Mouse (Mus musculus) forebrain, embryonic 11.5 days (tissue): ENCODE data around the gene Crnkl1. TPM values are rescaled to one million over a fixed set of nuclear protein-coding genes. Genes with fewer than 3 reads are reported as not detected.
"Not testable (repeated sequence)": the region's sequence is repeated elsewhere in the genome, so short reads cannot be mapped to it uniquely, and the experiment has no call there.

Experiments
- ATAC-seq: fragments of 200-750 bp; cut with Nextera tagmentation; replicated peaks from 2 replicates; pipeline ENCODE4 v1.8.0; 2017; ENCODE audit warnings: moderate TSS enrichment; ENCODE audit not compliant: low FRiP score
- DNase-seq: peaks from one replicate; pipeline ENCODE4 v3.0.0-alpha.2; 2017; ENCODE audit warnings: low spot score
- H3K27ac ChIP-seq: fragments of 300-500 bp; sonication (generic); 2 replicates; pipeline ENCODE4 v1.5.1; 2014; ENCODE audit warnings: low read depth, low read length
- H3K27me3 ChIP-seq: fragments of 300-500 bp; sonication (generic); 2 replicates; pipeline ENCODE4 v1.6.1; 2014; ENCODE audit warnings: mild to moderate bottlenecking, low read length, mixed read lengths; ENCODE audit not compliant: control insufficient read depth, insufficient read depth
- H3K36me3 ChIP-seq: fragments of 300-500 bp; sonication (generic); 2 replicates; pipeline ENCODE4 v1.6.1; 2014; ENCODE audit warnings: mild to moderate bottlenecking, low read length, moderate library complexity, mixed read lengths; ENCODE audit not compliant: control insufficient read depth, insufficient read depth
- H3K4me1 ChIP-seq: fragments of 300-500 bp; sonication (generic); replicated peaks from 2 replicates; pipeline ENCODE4 v1.6.1; 2014; ENCODE audit warnings: low read length, mixed read lengths; ENCODE audit not compliant: control insufficient read depth, insufficient read depth
- H3K4me2 ChIP-seq: fragments of 300-500 bp; sonication (generic); 2 replicates; pipeline ENCODE4 v1.6.1; 2014; ENCODE audit warnings: low read depth, mild to moderate bottlenecking, low read length, moderate library complexity, mixed read lengths; ENCODE audit not compliant: severe bottlenecking
- H3K4me3 ChIP-seq: fragments of 300-500 bp; sonication (generic); 2 replicates; pipeline ENCODE4 v1.5.1; 2014; ENCODE audit warnings: low read depth, low read length
- H3K9ac ChIP-seq: fragments of 300-500 bp; sonication (generic); 2 replicates; pipeline ENCODE4 v1.6.1; 2014; ENCODE audit warnings: low read length
- H3K9me3 ChIP-seq: fragments of 300-500 bp; sonication (generic); 2 replicates; pipeline ENCODE4 v1.6.1; 2016; ENCODE audit warnings: low read length, mixed read lengths; ENCODE audit not compliant: control insufficient read depth
- WGBS: fragments of 180-500 bp; shearing (Covaris S2); extraction: QIAGEN DNeasy Blood & Tissue Kit; methylation state at CpG from one replicate; pipeline ENCODE4 v1.1.7; 2014; 5-methylcytosine and 5-hydroxymethylcytosine counted together
- polyA plus RNA-seq: library from polyadenylated mRNA; unstranded; fragments of >200 nt; fragmentation: Nextera tagmentation; extraction: Ambion mirVana; gene quantifications from 2 replicates; pipeline ENCODE4 v1.2.1, GENCODE M21; 2014

Crnkl1 gene
- polyA plus RNA-seq, 1 experiment from 2014 or later: 45.0 TPM

DNA sequence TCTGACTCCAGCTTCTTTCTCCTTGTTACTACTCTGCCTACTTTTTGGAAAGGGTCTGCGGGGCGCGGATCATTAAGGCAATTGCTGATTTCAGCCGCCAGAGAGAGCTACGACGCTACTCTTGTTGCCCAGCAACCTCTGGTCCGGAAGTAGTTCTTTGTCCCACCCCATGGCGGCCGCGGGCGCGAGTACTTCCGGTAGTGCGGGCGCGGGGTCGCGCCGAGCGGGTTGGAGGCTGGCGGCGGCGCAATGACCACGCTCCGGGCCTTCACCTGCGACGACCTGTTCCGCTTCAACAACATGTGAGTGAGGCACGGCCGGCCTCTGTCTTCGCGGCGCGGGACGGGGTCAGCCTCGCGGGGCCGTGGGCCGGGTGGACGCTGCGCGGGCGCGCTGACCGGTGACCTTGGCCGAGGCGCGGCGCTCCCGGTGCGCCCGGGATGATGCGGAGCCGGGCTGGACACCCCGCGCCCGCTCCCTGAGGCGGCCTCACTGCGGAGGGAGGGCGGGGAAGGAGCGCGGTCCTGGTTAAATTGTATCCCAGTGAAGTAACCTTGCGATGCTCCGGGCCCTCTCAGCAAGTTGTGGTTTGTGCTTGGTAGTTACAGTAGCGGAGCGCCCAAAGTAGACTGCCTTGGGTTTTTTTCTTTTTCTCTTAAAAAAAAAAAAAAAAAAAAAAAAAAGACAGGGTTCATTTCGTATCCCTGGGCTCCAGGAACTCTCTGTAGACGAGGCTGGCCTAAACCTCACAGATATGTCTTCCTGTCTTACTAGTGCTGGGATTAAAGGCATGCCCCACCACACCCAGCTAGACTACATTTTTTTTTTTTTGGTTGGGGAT is 31.5 kb downstream of the Crnkl1 start:
- under 1% methylated on average over 64 of the region's 68 CpGs for WGBS
- no peaks in the 10 kb centered on the region for H3K36me3 ChIP-seq
- no peaks in the 10 kb centered on the region for H3K9me3 ChIP-seq
- peak overlapping the region; percentile 64; the same call in 1 of the 2 replicates for H3K27ac ChIP-seq
- H3K4me1 ChIP-seq: peaks cover 8% of the 10 kb centered on the region; the same call in 1 of the 2 replicates
- DNase-seq (peak; percentile 95), ATAC-seq (peak; percentile 96)
- peak overlapping the region; percentile 97 for H3K4me3 ChIP-seq
- H3K9ac ChIP-seq: peak overlapping the region; percentile 92
- H3K27me3 ChIP-seq: no peaks in the 10 kb centered on the region
- peak overlapping the region; percentile 75 for H3K4me2 ChIP-seq

DNA sequence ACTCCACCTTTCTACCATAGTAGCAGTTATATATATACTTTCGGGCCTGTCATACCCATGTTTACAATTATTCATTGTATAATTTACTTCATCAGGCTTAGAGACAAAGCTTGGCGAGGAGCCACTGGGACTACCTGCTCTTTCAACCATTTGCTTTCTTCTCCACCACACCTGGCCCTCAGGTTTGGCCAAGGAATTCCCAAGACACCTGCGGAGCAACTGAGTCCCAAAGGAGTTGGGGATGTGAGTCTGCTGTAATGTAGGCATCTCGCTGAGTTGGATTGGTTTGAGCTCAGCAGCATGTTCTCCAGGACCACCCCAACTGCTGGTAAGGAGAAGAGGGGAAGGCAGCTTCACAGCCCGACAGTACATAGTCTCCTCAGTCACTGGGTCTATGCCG is 33.0 kb downstream of the Crnkl1 start, which contains the start of gene Naa20:
TSS of gene Naa20 (plus strand) at position 239 of the 400 bp plus-strand sequence.
- Histone ChIP-seq H3K9ac (no peak within 1 kb of the TSS; the same call in 1 of the 2 replicates), H3K27ac (no peak within 1 kb of the TSS), H3K4me1 (peaks cover 8% of the 10 kb centered on the region; the same call in 1 of the 2 replicates), H3K36me3 (no peaks in the 10 kb centered on the region), H3K9me3 (no peaks in the 10 kb centered on the region), H3K27me3 (no peaks in the 10 kb centered on the region), H3K4me3 (peak within 1 kb of the TSS; percentile 97), H3K4me2 (peak within 1 kb of the TSS; percentile 40)
- ATAC-seq: no peak
- no peak for DNase-seq
- WGBS: 82% methylated on average over 6 of the region's 6 CpGs

- not testable (repeated sequence) for H3K27ac ChIP-seq, ATAC-seq, DNase-seq, H3K4me1 ChIP-seq, H3K9me3 ChIP-seq, H3K4me3 ChIP-seq, H3K9ac ChIP-seq, H3K36me3 ChIP-seq, H3K27me3 ChIP-seq, H3K4me2 ChIP-seq
- 73% methylated on average over 7 of the region's 8 CpGs for WGBS
These were observed 34.5 kb downstream of the Crnkl1 start for GRCm38 (mm10) chr2:145900318-145900717.

DNA sequence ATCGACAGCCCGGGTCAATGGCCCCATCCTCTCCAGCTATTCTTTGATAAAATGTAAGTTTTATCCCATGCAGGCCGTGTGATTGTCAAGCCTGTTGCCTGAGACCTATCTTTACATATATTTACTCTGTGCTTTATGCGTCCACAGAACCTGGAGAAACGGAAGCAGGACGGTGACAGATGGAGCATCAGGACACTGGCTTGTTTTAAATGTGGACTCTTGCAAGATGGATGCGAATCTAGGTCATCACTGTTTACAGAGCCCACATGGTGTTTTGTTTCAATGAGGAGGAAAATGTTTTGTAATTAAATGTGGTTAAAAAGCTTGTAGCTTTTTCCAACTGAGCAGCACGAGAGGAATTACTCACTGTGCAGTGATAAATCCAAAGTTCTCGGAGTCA is 36.7 kb downstream of the Crnkl1 start:
- no peak overlapping the region for H3K27ac ChIP-seq
- H3K9ac ChIP-seq: no peak overlapping the region
- H3K4me1 ChIP-seq: 0 out of 2 replicates have a peak, but pooled peaks cover 2% of the 10 kb centered on the region
- H3K4me2 ChIP-seq: no peak overlapping the region
- 88% methylated on average over 9 of the region's 9 CpGs for WGBS
- no peaks in the 10 kb centered on the region for H3K9me3 ChIP-seq
- H3K27me3 ChIP-seq: no peaks in the 10 kb centered on the region
- DNase-seq (no peak), ATAC-seq (no peak)
- H3K4me3 ChIP-seq: no peak overlapping the region
- H3K36me3 ChIP-seq: no peaks in the 10 kb centered on the region

DNA sequence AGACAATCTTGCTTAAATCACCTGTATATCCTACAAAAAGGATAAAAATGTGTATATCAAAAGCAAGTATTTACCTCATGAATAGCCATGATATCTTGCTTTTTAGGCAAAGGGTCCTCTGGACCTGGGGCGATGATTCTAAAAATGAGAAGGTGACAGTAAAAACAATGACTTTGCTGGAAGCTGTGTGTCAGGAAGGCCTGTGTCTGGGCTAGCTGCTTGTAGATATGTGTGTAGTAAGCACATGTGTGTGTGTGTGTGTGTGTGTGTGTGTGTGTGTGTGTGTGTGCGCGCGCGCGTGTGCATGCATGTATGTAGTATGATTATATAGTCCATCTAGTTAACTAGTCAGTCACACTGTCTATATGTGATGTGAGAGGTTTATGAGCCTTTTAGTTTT is 41.1 kb downstream of the Crnkl1 start:
- Histone ChIP-seq H3K9me3 (no peaks in the 10 kb centered on the region), H3K27ac (no peak overlapping the region), H3K4me1 (no peaks in the 10 kb centered on the region), H3K4me2 (no peak overlapping the region), H3K4me3 (no peak overlapping the region), H3K36me3 (no peaks in the 10 kb centered on the region), H3K27me3 (no peaks in the 10 kb centered on the region), H3K9ac (no peak overlapping the region)
- ATAC-seq (no peak), DNase-seq (no peak)
- WGBS: 98% methylated on average over 6 of the region's 6 CpGs

DNA sequence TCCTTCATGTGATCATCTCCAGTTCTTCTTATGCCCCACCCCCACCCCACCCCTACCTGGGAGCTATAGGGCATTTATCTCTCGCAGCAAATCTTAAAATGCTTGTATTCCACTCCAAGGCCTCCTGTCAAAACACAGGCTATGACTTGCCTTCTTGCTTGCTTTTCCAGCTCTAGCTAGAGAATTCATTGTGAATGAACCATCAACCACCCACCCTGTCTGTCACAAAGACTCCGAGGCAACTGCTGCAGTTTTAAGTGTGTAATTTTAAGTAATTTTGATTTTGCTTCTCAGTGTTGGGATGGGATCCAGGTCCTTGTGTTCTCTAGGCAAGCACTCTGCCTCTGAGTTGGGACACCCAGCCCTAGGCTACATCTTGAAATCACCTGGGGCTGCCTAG is 44.2 kb downstream of the Crnkl1 start:
- DNase-seq: no peak
- no peaks in the 10 kb centered on the region for H3K4me1 ChIP-seq

GRCm38 (mm10) chr2:145888766-145889480 is 45.9 kb downstream of the Crnkl1 start:
- whole genome bisulfite sequencing: 79% methylated on average over 6 of the region's 6 CpGs
- no peaks in the 10 kb centered on the region for H3K9me3 ChIP-seq
- no peak overlapping the region for H3K27ac ChIP-seq
- H3K4me2 ChIP-seq: no peak overlapping the region
- ATAC-seq (no peak), DNase-seq (no peak)
- H3K36me3 ChIP-seq: no peaks in the 10 kb centered on the region
- no peaks in the 10 kb centered on the region for H3K4me1 ChIP-seq
- no peak overlapping the region for H3K4me3 ChIP-seq
- no peaks in the 10 kb centered on the region for H3K27me3 ChIP-seq
- H3K9ac ChIP-seq: no peak overlapping the region

More for the DNA sequence above, 44.2 kb downstream of the Crnkl1 start:
- no peaks in the 10 kb centered on the region for H3K27me3 ChIP-seq
- no peak overlapping the region for H3K9ac ChIP-seq
- H3K4me2 ChIP-seq: no peak overlapping the region
- no peaks in the 10 kb centered on the region for H3K36me3 ChIP-seq
- H3K4me3 ChIP-seq: no peak overlapping the region
- H3K9me3 ChIP-seq: no peaks in the 10 kb centered on the region
- 85% methylated on average over 2 of the region's 2 CpGs for WGBS
- H3K27ac ChIP-seq: no peak overlapping the region
- ATAC-seq: no peak

- ATAC-seq: no peak
- no peaks in the 10 kb centered on the region for H3K36me3 ChIP-seq
- no peaks in the 10 kb centered on the region for H3K9me3 ChIP-seq
- no peaks in the 10 kb centered on the region for H3K4me1 ChIP-seq
- H3K27me3 ChIP-seq: no peaks in the 10 kb centered on the region
- 72% methylated on average over 14 of the region's 14 CpGs for WGBS
- H3K4me2 ChIP-seq: no peak overlapping the region
- DNase-seq: no peak
- H3K9ac ChIP-seq: no peak overlapping the region
- no peak overlapping the region for H3K27ac ChIP-seq
- H3K4me3 ChIP-seq: no peak overlapping the region
These were observed 46.7 kb downstream of the Crnkl1 start for GRCm38 (mm10) chr2:145887937-145888765.
